Mouse (Mus musculus): ENCODE results near the gene Dlgap1.

Gene Dlgap1

GRCm38 (mm10) chr17:70755039-70755668, 786.3 kb downstream of the Dlgap1 start:
- peak; percentile 52 to 53 for DNase-seq (ENCODE audit: low spot score in 2 of 2)

GRCm38 (mm10) chr17:70755669-70756263, 786.9 kb downstream of the Dlgap1 start:
- DNase-seq (ENCODE audit: low spot score in 2 of 2), result no peak

GRCm38 (mm10) chr17:70762001-70762400, 793.1 kb downstream of the Dlgap1 start:
- no peak for DNase-seq (ENCODE audit: low spot score in 2 of 2)

GRCm38 (mm10) chr17:70762634-70763033, 793.8 kb downstream of the Dlgap1 start:
- DNase-seq (ENCODE audit: low spot score in 2 of 2), result no peak

- no peak for DNase-seq (ENCODE audit: low spot score in 2 of 2)
Measured at GRCm38 (mm10) chr17:70765337-70765736, 796.5 kb downstream of the Dlgap1 start.

- no peak for DNase-seq (ENCODE audit: low spot score in 2 of 2)
Measured at GRCm38 (mm10) chr17:70765976-70766375, 797.1 kb downstream of the Dlgap1 start.

GRCm38 (mm10) chr17:70772120-70772899, 803.4 kb downstream of the Dlgap1 start:
- no peak for DNase-seq (ENCODE audit: low spot score in 2 of 2)

GRCm38 (mm10) chr17:70779770-70780169, 810.9 kb downstream of the Dlgap1 start:
- no peak for DNase-seq (ENCODE audit: low spot score in 2 of 2)

- no peak for DNase-seq (ENCODE audit: low spot score in 2 of 2)
Measured at GRCm38 (mm10) chr17:70780726-70781689, 812.1 kb downstream of the Dlgap1 start.

GRCm38 (mm10) chr17:70783273-70783672, 814.4 kb downstream of the Dlgap1 start:
- DNase-seq (ENCODE audit: low spot score in 2 of 2), result no peak

GRCm38 (mm10) chr17:70787366-70787765, 818.5 kb downstream of the Dlgap1 start:
- DNase-seq (ENCODE audit: low spot score in 2 of 2), result no peak

GRCm38 (mm10) chr17:70790801-70791200, 821.9 kb downstream of the Dlgap1 start:
- no peak for DNase-seq (ENCODE audit: low spot score in 2 of 2)

- no peak for DNase-seq (ENCODE audit: low spot score in 2 of 2)
Measured at GRCm38 (mm10) chr17:70791596-70792275, 822.9 kb downstream of the Dlgap1 start.

- DNase-seq (ENCODE audit: low spot score in 2 of 2), result no peak
Measured at GRCm38 (mm10) chr17:70794291-70794690, 825.4 kb downstream of the Dlgap1 start.

GRCm38 (mm10) chr17:70794722-70795121, 825.8 kb downstream of the Dlgap1 start:
- DNase-seq (ENCODE audit: low spot score in 2 of 2), result no peak

- DNase-seq (ENCODE audit: low spot score in 2 of 2), result no peak
Measured at GRCm38 (mm10) chr17:70795196-70795595, 826.3 kb downstream of the Dlgap1 start.

- DNase-seq (ENCODE audit: low spot score in 2 of 2), result no peak
Measured at GRCm38 (mm10) chr17:70796940-70797772, 828.3 kb downstream of the Dlgap1 start.

GRCm38 (mm10) chr17:70797773-70798045, 828.8 kb downstream of the Dlgap1 start:
- DNase-seq (ENCODE audit: low spot score in 2 of 2), result no peak

GRCm38 (mm10) chr17:70799266-70799665, 830.4 kb downstream of the Dlgap1 start:
- no peak for DNase-seq (ENCODE audit: low spot score in 2 of 2)

- no peak for DNase-seq (ENCODE audit: low spot score in 2 of 2)
Measured at GRCm38 (mm10) chr17:70802022-70802421, 833.1 kb downstream of the Dlgap1 start.
